Mouse (Mus musculus) lung, embryonic 16.5 days (tissue): Measurements from ENCODE around the gene Smurf1. TPM values are rescaled to one million over a fixed set of nuclear protein-coding genes. Genes with fewer than 3 reads are reported as not detected.

Experiments
- ATAC-seq: fragments of 200-750 bp; cut with Nextera tagmentation; 2 replicates; pipeline ENCODE4 v1.8.0; 2017; ENCODE audit warnings: low read depth, mild to moderate bottlenecking, moderate library complexity
- H3K27ac ChIP-seq: fragments of 300-500 bp; sonication (generic); 2 replicates; pipeline ENCODE4 v1.5.1; 2014; ENCODE audit warnings: mild to moderate bottlenecking, control low read depth, low read length
- H3K27me3 ChIP-seq: fragments of 300-500 bp; sonication (generic); 2 replicates; pipeline ENCODE4 v1.6.1; 2014; ENCODE audit warnings: low read depth, low read length, mixed read lengths; ENCODE audit not compliant: control insufficient read depth, insufficient read depth
- H3K36me3 ChIP-seq: fragments of 300-500 bp; sonication (generic); 2 replicates; pipeline ENCODE4 v1.6.1; 2014; ENCODE audit warnings: low read length; ENCODE audit not compliant: control insufficient read depth, insufficient read depth
- H3K4me1 ChIP-seq: fragments of 300-500 bp; sonication (generic); replicated peaks from 2 replicates; pipeline ENCODE4 v1.6.1; 2014; ENCODE audit warnings: low read length, mixed read lengths; ENCODE audit not compliant: control insufficient read depth, insufficient read depth
- H3K4me2 ChIP-seq: fragments of 300-500 bp; sonication (generic); 2 replicates; pipeline ENCODE4 v1.6.1; 2014; ENCODE audit warnings: low read depth, low read length, control low read depth
- H3K4me3 ChIP-seq: fragments of 300-500 bp; sonication (generic); 2 replicates; pipeline ENCODE4 v1.5.1; 2014; ENCODE audit warnings: mild to moderate bottlenecking, low read length, control low read depth
- H3K9ac ChIP-seq: fragments of 300-500 bp; sonication (generic); 2 replicates; pipeline ENCODE4 v1.6.1; 2014; ENCODE audit warnings: low read length, control low read depth
- H3K9me3 ChIP-seq: fragments of 300-500 bp; sonication (generic); 2 replicates; pipeline ENCODE4 v1.6.1; 2016; ENCODE audit warnings: low read length; ENCODE audit not compliant: control insufficient read depth
- WGBS: fragments of 180-500 bp; shearing (Covaris S2); extraction: QIAGEN DNeasy Blood & Tissue Kit; methylation state at CpG from one replicate; pipeline ENCODE4 v1.1.7; 2014; 5-methylcytosine and 5-hydroxymethylcytosine counted together
- polyA plus RNA-seq: library from polyadenylated mRNA; unstranded; fragments of >200 nt; fragmentation: Nextera tagmentation; extraction: Ambion mirVana; gene quantifications from 2 replicates; pipeline ENCODE4 v1.2.1, GENCODE M21; 2015

Gene Smurf1
- polyA plus RNA-seq, 1 experiment from 2014 or later = 15.6 TPM

DNA sequence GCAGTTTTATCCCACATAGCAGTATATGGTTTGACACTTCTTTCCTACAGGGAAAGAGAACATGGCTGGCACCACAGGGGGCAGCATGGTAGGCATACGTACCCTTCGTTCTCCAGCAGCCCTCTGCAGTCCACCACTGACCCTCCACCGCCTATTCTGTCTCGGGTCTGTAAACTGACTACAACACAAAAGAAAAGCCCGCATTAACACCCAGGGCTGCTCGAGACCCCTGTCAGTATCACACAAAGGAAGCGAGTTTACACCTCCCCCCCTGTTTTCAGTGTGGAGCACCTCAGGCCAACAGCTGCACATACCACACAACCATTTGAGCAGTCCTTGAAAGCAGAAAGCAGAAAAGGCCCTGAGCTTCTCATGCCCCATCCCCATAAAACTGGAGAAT is 67.8 kb downstream of the Smurf1 start:
- H3K9ac ChIP-seq = no peak overlapping the region
- H3K27me3 ChIP-seq = no peaks in the 10 kb centered on the region
- H3K36me3 ChIP-seq = peaks cover 31% of the 10 kb centered on the region
- H3K27ac ChIP-seq = no peak overlapping the region
- no peak overlapping the region for H3K4me2 ChIP-seq
- WGBS = 65% methylated on average over 7 of the region's 7 CpGs
- no peaks in the 10 kb centered on the region for H3K9me3 ChIP-seq
- no peaks in the 10 kb centered on the region; the same call in none of the 2 replicates for H3K4me1 ChIP-seq
- H3K4me3 ChIP-seq = no peak overlapping the region
- no peak for ATAC-seq

GRCm38 (mm10) chr5:144891276-144891675 is 74.4 kb downstream of the Smurf1 start:
- 85% methylated on average over 11 of the region's 11 CpGs for WGBS
- ATAC-seq = no peak
- Histone ChIP-seq H3K4me3 (no peak overlapping the region), H3K27ac (no peak overlapping the region), H3K4me1 (no peaks in the 10 kb centered on the region), H3K9me3 (no peaks in the 10 kb centered on the region), H3K27me3 (no peaks in the 10 kb centered on the region), H3K4me2 (no peak overlapping the region), H3K9ac (no peak overlapping the region), H3K36me3 (peaks cover 62% of the 10 kb centered on the region)

- 87% methylated on average over 9 of the region's 9 CpGs for WGBS
- no peak overlapping the region for H3K9ac ChIP-seq
- no peak overlapping the region for H3K27ac ChIP-seq
- H3K27me3 ChIP-seq = no peaks in the 10 kb centered on the region
- H3K9me3 ChIP-seq = no peaks in the 10 kb centered on the region
- no peak for ATAC-seq
- no peak overlapping the region for H3K4me2 ChIP-seq
- peaks cover 66% of the 10 kb centered on the region for H3K36me3 ChIP-seq
- H3K4me1 ChIP-seq = no peaks in the 10 kb centered on the region
- no peak overlapping the region for H3K4me3 ChIP-seq
Observed at GRCm38 (mm10) chr5:144885968-144886650, 79.5 kb downstream of the Smurf1 start.

DNA sequence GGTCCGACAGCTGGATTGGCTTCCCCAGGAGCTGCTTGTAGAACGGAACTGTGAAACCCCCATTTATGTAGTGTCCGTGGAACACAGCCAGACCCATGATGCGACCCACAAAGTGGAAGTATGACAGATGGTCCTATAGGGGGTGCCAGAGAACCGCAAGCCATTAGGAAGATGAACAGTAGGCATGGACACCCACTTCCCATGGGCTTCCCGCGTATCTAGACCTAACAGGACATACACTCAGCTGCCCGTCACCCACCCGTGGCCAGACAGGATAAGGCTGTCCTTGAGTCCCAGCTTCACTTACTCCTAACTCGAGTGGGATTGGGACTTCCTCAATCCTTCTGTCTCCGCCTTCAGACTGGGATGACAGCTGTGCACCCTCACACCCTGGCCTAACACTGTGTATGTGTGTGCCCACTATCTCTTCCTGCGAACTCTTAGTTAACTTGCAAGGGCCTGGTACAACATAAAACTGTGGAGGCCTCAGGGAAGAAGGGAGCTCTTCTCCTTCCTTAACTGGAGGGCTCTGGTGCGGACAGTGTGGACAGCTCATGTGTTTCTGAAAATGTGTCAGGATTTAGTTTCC is 80.9 kb downstream of the Smurf1 start:
- no peak overlapping the region for H3K4me2 ChIP-seq
- H3K27me3 ChIP-seq = no peaks in the 10 kb centered on the region
- no peaks in the 10 kb centered on the region for H3K4me1 ChIP-seq
- no peak overlapping the region for H3K4me3 ChIP-seq
- WGBS = 70% methylated on average over 13 of the region's 13 CpGs
- H3K36me3 ChIP-seq = peaks cover 72% of the 10 kb centered on the region
- no peaks in the 10 kb centered on the region for H3K9me3 ChIP-seq
- no peak overlapping the region for H3K9ac ChIP-seq
- no peak overlapping the region for H3K27ac ChIP-seq
- 0 out of 2 replicates have a peak, but pooled peaks have one; percentile 7 for ATAC-seq

- Histone ChIP-seq H3K9ac (no peak overlapping the region), H3K4me3 (no peak overlapping the region), H3K4me1 (no peaks in the 10 kb centered on the region), H3K27ac (no peak overlapping the region), H3K9me3 (no peaks in the 10 kb centered on the region), H3K27me3 (no peaks in the 10 kb centered on the region), H3K4me2 (no peak overlapping the region), H3K36me3 (peaks cover 63% of the 10 kb centered on the region)
- WGBS = 78% methylated on average over 14 of the region's 14 CpGs
- no peak for ATAC-seq
Observed at GRCm38 (mm10) chr5:144881670-144882399, 83.8 kb downstream of the Smurf1 start.

DNA sequence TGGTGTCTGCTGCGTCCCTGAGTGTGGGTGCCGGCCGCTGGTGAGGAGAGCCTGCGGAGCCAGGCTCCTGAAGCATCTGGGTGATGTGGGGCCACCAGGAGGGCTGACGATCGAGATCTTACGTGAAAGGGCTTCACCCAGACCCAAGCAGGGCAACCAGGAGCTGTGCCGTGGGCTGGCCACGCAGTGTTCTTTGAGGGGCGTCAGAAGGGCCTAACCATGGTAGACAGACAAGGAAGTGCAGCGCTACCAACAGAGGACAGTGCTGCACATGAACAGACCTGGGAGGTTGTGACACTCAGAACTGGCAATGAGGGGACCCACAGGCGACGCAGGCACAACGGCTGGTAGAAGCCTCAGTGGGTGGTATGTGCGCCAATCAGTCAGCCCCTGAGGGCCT is 88.6 kb downstream of the Smurf1 start:
- Histone ChIP-seq H3K36me3 (peaks cover 40% of the 10 kb centered on the region), H3K4me3 (no peak overlapping the region), H3K4me2 (no peak overlapping the region), H3K27ac (no peak overlapping the region), H3K27me3 (no peaks in the 10 kb centered on the region), H3K9ac (no peak overlapping the region), H3K9me3 (no peaks in the 10 kb centered on the region), H3K4me1 (no peaks in the 10 kb centered on the region)
- ATAC-seq = no peak
- 89% methylated on average over 15 of the region's 15 CpGs for WGBS

DNA sequence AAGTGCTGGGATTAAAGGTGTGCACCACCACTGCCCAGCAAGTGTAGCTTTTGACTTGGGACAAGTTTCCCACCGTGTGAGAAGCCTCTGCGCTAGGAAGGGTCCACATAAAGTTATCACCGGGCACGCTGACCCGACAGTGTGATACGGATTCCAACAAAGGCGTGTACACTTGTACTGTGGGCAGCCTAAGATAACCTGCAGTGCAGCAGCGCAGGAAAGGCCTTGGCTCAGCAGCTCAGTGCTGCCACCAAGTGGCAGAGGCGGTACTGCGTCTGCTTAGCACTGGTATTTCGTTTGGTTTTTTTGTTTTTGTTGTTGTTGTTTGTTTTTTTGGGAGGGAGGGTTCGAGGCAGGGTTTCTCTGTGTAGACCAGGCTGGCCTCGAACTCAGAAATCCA is 89.8 kb downstream of the Smurf1 start:
- 6% methylated on average over 13 of the region's 13 CpGs for WGBS
- Histone ChIP-seq H3K27ac (no peak overlapping the region), H3K4me3 (no peak overlapping the region), H3K4me1 (no peaks in the 10 kb centered on the region), H3K27me3 (no peaks in the 10 kb centered on the region), H3K36me3 (peaks cover 29% of the 10 kb centered on the region), H3K9me3 (no peaks in the 10 kb centered on the region), H3K9ac (no peak overlapping the region), H3K4me2 (no peak overlapping the region)
- ATAC-seq = 0 out of 2 replicates have a peak, but pooled peaks have one; percentile 16

- Histone ChIP-seq H3K4me3 (no peak overlapping the region), H3K4me1 (no peaks in the 10 kb centered on the region), H3K36me3 (peaks cover 23% of the 10 kb centered on the region), H3K27ac (no peak overlapping the region), H3K4me2 (no peak overlapping the region), H3K9ac (no peak overlapping the region), H3K9me3 (no peaks in the 10 kb centered on the region), H3K27me3 (no peaks in the 10 kb centered on the region)
- 81% methylated on average over 6 of the region's 6 CpGs for WGBS
- no peak for ATAC-seq
Observed at GRCm38 (mm10) chr5:144875227-144875626, 90.4 kb downstream of the Smurf1 start.

GRCm38 (mm10) chr5:144872867-144873266 is 92.8 kb downstream of the Smurf1 start:
- no peaks in the 10 kb centered on the region for H3K4me1 ChIP-seq
- H3K9me3 ChIP-seq = no peaks in the 10 kb centered on the region
- H3K4me2 ChIP-seq = no peak overlapping the region
- no peak overlapping the region for H3K27ac ChIP-seq
- 73% methylated on average over 3 of the region's 3 CpGs for WGBS
- H3K36me3 ChIP-seq = peaks cover 10% of the 10 kb centered on the region; the same call in 1 of the 2 replicates
- H3K9ac ChIP-seq = no peak overlapping the region
- no peak for ATAC-seq
- H3K4me3 ChIP-seq = no peak overlapping the region
- no peaks in the 10 kb centered on the region for H3K27me3 ChIP-seq
